Mouse (Mus musculus) ES-E14 (cell line): ENCODE measurements around the gene Nos1ap.

Experiments used
- CHD2 ChIP-seq: IDR thresholded peaks from 2 replicates; pipeline ENCODE4 v1.6.1; 2014; ENCODE audit warnings: mild to moderate bottlenecking, low read depth, low read length, inconsistent platforms
- MAFK ChIP-seq: IDR thresholded peaks from 2 replicates; pipeline ENCODE4 v1.6.1; 2014; ENCODE audit warnings: mild to moderate bottlenecking, low read depth, low read length, inconsistent platforms; ENCODE audit not compliant: insufficient read depth
- ZC3H11A ChIP-seq: IDR thresholded peaks from 2 replicates; pipeline ENCODE4 v1.6.1; 2012; ENCODE audit warnings: low read depth, mild to moderate bottlenecking, inconsistent platforms, low read length, borderline replicate concordance

DNA sequence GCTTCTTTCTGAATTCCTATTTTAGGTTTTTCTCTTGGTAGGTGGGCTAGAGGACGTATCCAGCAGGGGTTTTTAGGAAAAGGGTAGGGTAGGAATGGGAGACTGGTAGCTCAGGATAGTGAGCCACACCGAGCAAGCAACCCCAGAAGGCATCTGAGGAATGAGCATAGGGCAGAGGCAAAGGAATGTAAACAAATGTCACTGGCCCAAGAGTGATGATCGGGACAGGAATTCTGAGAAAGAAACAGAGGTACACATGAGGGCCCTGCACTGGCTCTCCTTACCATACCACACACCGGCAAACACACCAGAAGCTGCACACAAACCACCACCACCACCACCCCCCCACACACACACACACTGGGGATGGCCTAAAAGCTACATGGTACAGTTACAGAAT lies 132.0 kb downstream of the Nos1ap start:
- TF ChIP-seq CHD2 (no peak), MAFK (no peak), ZC3H11A (no peak)
